Mouse (Mus musculus): ENCODE data around the gene Btbd9. TPM values are rescaled to one million over a fixed set of nuclear protein-coding genes. Genes with fewer than 3 reads are reported as not detected.

The Btbd9 gene
- polyA plus RNA-seq, 1 experiment from 2014 or later = 40.6 TPM

GRCm38 (mm10) chr17:30340495-30341126 is 235.7 kb downstream of the Btbd9 start:
- H3K27ac ChIP-seq (replicated peaks; ENCODE audit: low read depth, low read length) = no peak overlapping the region
- DNase-seq (ENCODE audit: low spot score) (no peak), ATAC-seq (replicated peaks; ENCODE audit: insufficient number of reproducible peaks, low FRiP score, low TSS enrichment, low read depth) (no peak)
- H3K4me1 ChIP-seq (ENCODE audit: control insufficient read depth, insufficient read depth, low read length) = no peaks in the 10 kb centered on the region
- no peak overlapping the region for H3K4me2 ChIP-seq (ENCODE audit: low read depth, low read length)
- H3K27me3 ChIP-seq (ENCODE audit: control insufficient read depth, insufficient read depth, low read length) = no peaks in the 10 kb centered on the region
- no peak overlapping the region for H3K4me3 ChIP-seq (ENCODE audit: low read depth, low read length)
- no peaks in the 10 kb centered on the region for H3K36me3 ChIP-seq (replicated peaks; ENCODE audit: control insufficient read depth, insufficient read depth, low read depth, low read length)
- no peaks in the 10 kb centered on the region for H3K9me3 ChIP-seq (replicated peaks; ENCODE audit: control insufficient read depth, low read length)
- H3K9ac ChIP-seq (replicated peaks; ENCODE audit: low read length) = no peak overlapping the region
- WGBS = 87% methylated on average over 13 of the region's 13 CpGs

GRCm38 (mm10) chr17:30339317-30339716 is 237.0 kb downstream of the Btbd9 start:
- no peak overlapping the region for H3K27ac ChIP-seq (replicated peaks; ENCODE audit: low read depth, low read length)
- no peak overlapping the region for H3K4me3 ChIP-seq (ENCODE audit: low read depth, low read length)
- no peak for ATAC-seq (replicated peaks; ENCODE audit: insufficient number of reproducible peaks, low FRiP score, low TSS enrichment, low read depth)
- WGBS = 90% methylated on average over 5 of the region's 5 CpGs
- no peak for DNase-seq (ENCODE audit: low spot score)
- no peaks in the 10 kb centered on the region for H3K27me3 ChIP-seq (ENCODE audit: control insufficient read depth, insufficient read depth, low read length)
- no peaks in the 10 kb centered on the region for H3K9me3 ChIP-seq (replicated peaks; ENCODE audit: control insufficient read depth, low read length)
- no peaks in the 10 kb centered on the region for H3K36me3 ChIP-seq (replicated peaks; ENCODE audit: control insufficient read depth, insufficient read depth, low read depth, low read length)
- H3K4me2 ChIP-seq (ENCODE audit: low read depth, low read length) = no peak overlapping the region
- no peaks in the 10 kb centered on the region for H3K4me1 ChIP-seq (ENCODE audit: control insufficient read depth, insufficient read depth, low read length)
- H3K9ac ChIP-seq (replicated peaks; ENCODE audit: low read length) = no peak overlapping the region

- 48% methylated on average over 7 of the region's 7 CpGs for WGBS
- H3K4me1 ChIP-seq (ENCODE audit: control insufficient read depth, insufficient read depth, low read length) = no peaks in the 10 kb centered on the region
- no peak overlapping the region for H3K27ac ChIP-seq (replicated peaks; ENCODE audit: low read depth, low read length)
These were observed 239.5 kb downstream of the Btbd9 start for GRCm38 (mm10) chr17:30336816-30337215.

GRCm38 (mm10) chr17:30336280-30336679 is 240.0 kb downstream of the Btbd9 start:
- Histone ChIP-seq H3K4me2 (ENCODE audit: low read depth, low read length) (no peak overlapping the region), H3K4me1 (ENCODE audit: control insufficient read depth, insufficient read depth, low read length) (no peaks in the 10 kb centered on the region), H3K4me3 (ENCODE audit: low read depth, low read length) (no peak overlapping the region), H3K36me3 (replicated peaks; ENCODE audit: control insufficient read depth, insufficient read depth, low read depth, low read length) (no peaks in the 10 kb centered on the region), H3K27ac (replicated peaks; ENCODE audit: low read depth, low read length) (no peak overlapping the region), H3K9ac (replicated peaks; ENCODE audit: low read length) (no peak overlapping the region), H3K27me3 (ENCODE audit: control insufficient read depth, insufficient read depth, low read length) (no peaks in the 10 kb centered on the region), H3K9me3 (replicated peaks; ENCODE audit: control insufficient read depth, low read length) (no peaks in the 10 kb centered on the region)
- no peak for DNase-seq (ENCODE audit: low spot score)
- 50% methylated on average over 5 of the region's 5 CpGs for WGBS
- ATAC-seq (replicated peaks; ENCODE audit: insufficient number of reproducible peaks, low FRiP score, low TSS enrichment, low read depth) = no peak

More at GRCm38 (mm10) chr17:30336816-30337215, 239.5 kb downstream of the Btbd9 start:
- ATAC-seq (replicated peaks; ENCODE audit: insufficient number of reproducible peaks, low FRiP score, low TSS enrichment, low read depth) (no peak), DNase-seq (ENCODE audit: low spot score) (no peak)
- Histone ChIP-seq H3K27me3 (ENCODE audit: control insufficient read depth, insufficient read depth, low read length) (no peaks in the 10 kb centered on the region), H3K9me3 (replicated peaks; ENCODE audit: control insufficient read depth, low read length) (no peaks in the 10 kb centered on the region), H3K36me3 (replicated peaks; ENCODE audit: control insufficient read depth, insufficient read depth, low read depth, low read length) (no peaks in the 10 kb centered on the region), H3K4me2 (ENCODE audit: low read depth, low read length) (no peak overlapping the region), H3K9ac (replicated peaks; ENCODE audit: low read length) (no peak overlapping the region), H3K4me3 (ENCODE audit: low read depth, low read length) (no peak overlapping the region)

- Histone ChIP-seq H3K4me3 (ENCODE audit: low read depth, low read length) (no peak overlapping the region), H3K27ac (replicated peaks; ENCODE audit: low read depth, low read length) (no peak overlapping the region), H3K4me1 (ENCODE audit: control insufficient read depth, insufficient read depth, low read length) (no peaks in the 10 kb centered on the region), H3K27me3 (ENCODE audit: control insufficient read depth, insufficient read depth, low read length) (no peaks in the 10 kb centered on the region), H3K9ac (replicated peaks; ENCODE audit: low read length) (no peak overlapping the region), H3K36me3 (replicated peaks; ENCODE audit: control insufficient read depth, insufficient read depth, low read depth, low read length) (no peaks in the 10 kb centered on the region), H3K4me2 (ENCODE audit: low read depth, low read length) (no peak overlapping the region), H3K9me3 (replicated peaks; ENCODE audit: control insufficient read depth, low read length) (no peaks in the 10 kb centered on the region)
- ATAC-seq (replicated peaks; ENCODE audit: insufficient number of reproducible peaks, low FRiP score, low TSS enrichment, low read depth) = no peak
- DNase-seq (ENCODE audit: low spot score) = peak; percentile 42
- WGBS = 44% methylated on average over 8 of the region's 8 CpGs
These were observed 240.5 kb downstream of the Btbd9 start for GRCm38 (mm10) chr17:30335746-30336145.

- no peak overlapping the region for H3K27ac ChIP-seq (replicated peaks; ENCODE audit: low read depth, low read length)
- H3K4me1 ChIP-seq (ENCODE audit: control insufficient read depth, insufficient read depth, low read length) = no peaks in the 10 kb centered on the region
- no peak overlapping the region for H3K4me3 ChIP-seq (ENCODE audit: low read depth, low read length)
- DNase-seq (ENCODE audit: low spot score) (no peak), ATAC-seq (replicated peaks; ENCODE audit: insufficient number of reproducible peaks, low FRiP score, low TSS enrichment, low read depth) (no peak)
- no peaks in the 10 kb centered on the region for H3K9me3 ChIP-seq (replicated peaks; ENCODE audit: control insufficient read depth, low read length)
- H3K9ac ChIP-seq (replicated peaks; ENCODE audit: low read length) = no peak overlapping the region
- no peaks in the 10 kb centered on the region for H3K27me3 ChIP-seq (ENCODE audit: control insufficient read depth, insufficient read depth, low read length)
- H3K36me3 ChIP-seq (replicated peaks; ENCODE audit: control insufficient read depth, insufficient read depth, low read depth, low read length) = no peaks in the 10 kb centered on the region
- H3K4me2 ChIP-seq (ENCODE audit: low read depth, low read length) = no peak overlapping the region
- WGBS = 82% methylated on average over 6 of the region's 6 CpGs
These were observed 242.0 kb downstream of the Btbd9 start for GRCm38 (mm10) chr17:30334257-30334656.

- no peak overlapping the region for H3K4me2 ChIP-seq (ENCODE audit: low read depth, low read length)
- H3K27ac ChIP-seq (replicated peaks; ENCODE audit: low read depth, low read length) = no peak overlapping the region
- H3K9ac ChIP-seq (replicated peaks; ENCODE audit: low read length) = no peak overlapping the region
- H3K36me3 ChIP-seq (replicated peaks; ENCODE audit: control insufficient read depth, insufficient read depth, low read depth, low read length) = no peaks in the 10 kb centered on the region
- 77% methylated on average over 4 of the region's 4 CpGs for whole genome bisulfite sequencing
- H3K4me3 ChIP-seq (ENCODE audit: low read depth, low read length) = no peak overlapping the region
- no peaks in the 10 kb centered on the region for H3K27me3 ChIP-seq (ENCODE audit: control insufficient read depth, insufficient read depth, low read length)
- no peaks in the 10 kb centered on the region for H3K9me3 ChIP-seq (replicated peaks; ENCODE audit: control insufficient read depth, low read length)
- no peak for ATAC-seq (replicated peaks; ENCODE audit: insufficient number of reproducible peaks, low FRiP score, low TSS enrichment, low read depth)
- H3K4me1 ChIP-seq (ENCODE audit: control insufficient read depth, insufficient read depth, low read length) = no peaks in the 10 kb centered on the region
- DNase-seq (ENCODE audit: low spot score) = no peak
These were observed 243.2 kb downstream of the Btbd9 start for GRCm38 (mm10) chr17:30333136-30333535.

- H3K4me1 ChIP-seq (ENCODE audit: control insufficient read depth, insufficient read depth, low read length) = no peaks in the 10 kb centered on the region
- no peaks in the 10 kb centered on the region for H3K9me3 ChIP-seq (replicated peaks; ENCODE audit: control insufficient read depth, low read length)
- no peak for DNase-seq (ENCODE audit: low spot score)
- WGBS = 78% methylated on average over 6 of the region's 6 CpGs
- no peaks in the 10 kb centered on the region for H3K27me3 ChIP-seq (ENCODE audit: control insufficient read depth, insufficient read depth, low read length)
- H3K9ac ChIP-seq (replicated peaks; ENCODE audit: low read length) = no peak overlapping the region
- no peaks in the 10 kb centered on the region for H3K36me3 ChIP-seq (replicated peaks; ENCODE audit: control insufficient read depth, insufficient read depth, low read depth, low read length)
- no peak overlapping the region for H3K4me2 ChIP-seq (ENCODE audit: low read depth, low read length)
- no peak overlapping the region for H3K27ac ChIP-seq (replicated peaks; ENCODE audit: low read depth, low read length)
- no peak for ATAC-seq (replicated peaks; ENCODE audit: insufficient number of reproducible peaks, low FRiP score, low TSS enrichment, low read depth)
- no peak overlapping the region for H3K4me3 ChIP-seq (ENCODE audit: low read depth, low read length)
These were observed 244.9 kb downstream of the Btbd9 start for GRCm38 (mm10) chr17:30331380-30331779.
